Comparison of ENCODE assay signal across 8 mouse cellular contexts in the genomic region with DNA sequence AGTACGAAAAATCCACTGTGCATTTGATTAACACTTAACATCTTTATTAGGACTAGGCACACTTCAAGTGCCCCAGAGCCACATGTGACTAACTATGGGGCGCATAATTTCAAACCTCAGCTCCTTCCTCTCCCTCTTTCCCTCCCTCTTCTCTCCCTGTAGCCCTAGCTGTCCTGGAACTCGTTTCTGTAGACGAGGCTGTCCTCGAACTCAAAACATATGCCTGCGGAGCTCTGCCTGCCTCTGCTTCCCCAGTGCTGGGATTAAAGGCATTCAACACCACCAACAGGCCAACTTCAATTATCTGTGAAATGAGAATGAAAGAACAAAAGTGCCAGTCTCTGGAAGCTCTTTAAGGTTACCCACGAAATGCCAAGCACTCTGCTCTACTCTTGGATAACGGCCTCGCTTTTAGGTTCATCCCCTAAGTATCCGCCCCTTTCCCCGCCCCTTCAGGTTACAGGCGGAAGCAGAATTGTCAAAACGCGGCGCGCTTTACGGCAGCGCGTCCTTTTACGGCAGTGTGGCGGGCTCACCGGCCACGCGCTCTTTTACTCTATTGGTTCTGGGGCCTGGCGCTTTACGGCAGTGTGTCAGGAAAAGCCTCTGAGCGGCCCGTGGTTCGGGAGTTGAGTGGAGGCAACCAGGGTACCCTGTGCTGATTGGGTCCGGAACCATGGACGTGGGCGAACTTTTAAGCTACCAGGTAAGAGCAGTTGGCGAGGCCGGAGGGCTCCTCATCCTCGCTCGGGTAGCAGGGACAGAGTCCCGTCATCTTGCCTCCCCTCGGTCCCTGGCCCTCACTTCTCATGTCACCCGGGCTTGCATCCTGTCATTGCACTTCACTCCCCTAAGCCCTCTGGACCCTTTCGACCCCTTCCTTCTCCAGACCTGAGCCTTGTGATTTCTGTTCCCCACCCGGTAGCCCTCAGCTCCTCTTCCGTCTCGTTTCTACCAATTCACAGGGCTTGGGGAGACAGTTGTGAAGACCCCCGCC. TPM values are rescaled to one million over a fixed set of nuclear protein-coding genes. Genes with fewer than 3 reads are reported as not detected.
DNase-seq lines count a peak whose midpoint lies in the region; ATAC-seq and TF ChIP-seq lines count a peak whose summit lies in the region.

A gene (plus strand): TSS at position 548 of the 997 bp plus-strand sequence.

- H3K27me3 ChIP-seq in kidney, embryonic 14.5 days (ENCODE audit: control insufficient read depth, insufficient read depth, low read length) = no peaks in the 10 kb centered on the region
- no peaks in the 10 kb centered on the region for H3K27me3 ChIP-seq in limb, embryonic 15.5 days

- no peaks in the 10 kb centered on the region for H3K9me3 ChIP-seq in kidney, embryonic 14.5 days (ENCODE audit: control insufficient read depth, low read length)
- H3K9me3 ChIP-seq in limb, embryonic 15.5 days = no peaks in the 10 kb centered on the region

- no peaks in the 10 kb centered on the region for H3K36me3 ChIP-seq in kidney, embryonic 14.5 days (ENCODE audit: control insufficient read depth, insufficient read depth, low read length)
- no peaks in the 10 kb centered on the region for H3K36me3 ChIP-seq in limb, embryonic 15.5 days

- peak within 1 kb of the TSS; percentile 75 for H3K4me2 ChIP-seq in kidney, embryonic 14.5 days (replicated peaks; ENCODE audit: low read depth, low read length)
- H3K4me2 ChIP-seq in limb, embryonic 15.5 days = peak within 1 kb of the TSS; percentile 59

- 12% methylated on average over 44 of the region's 44 CpGs for WGBS in kidney, embryonic 14.5 days
- WGBS in limb, embryonic 15.5 days = 11% methylated on average over 44 of the region's 44 CpGs

- no peak for TF ChIP-seq POLR2A in bone marrow macrophage, adult 2 months (IDR thresholded peaks at IDR 0.05; ENCODE audit: borderline replicate concordance, low read depth, low read length)
- peak; percentile 69 for TF ChIP-seq POLR2A in embryonic fibroblast, embryonic 13.5 days (IDR thresholded peaks at IDR 0.05; ENCODE audit: low read depth, low read length)

- H3K9ac ChIP-seq in kidney, embryonic 14.5 days (ENCODE audit: low read depth, low read length) = peak within 1 kb of the TSS; percentile 77
- H3K9ac ChIP-seq in limb, embryonic 15.5 days = peak within 1 kb of the TSS; percentile 66

- peak; percentile 96 for ATAC-seq in kidney, embryonic 14.5 days (ENCODE audit: low FRiP score, low TSS enrichment)
- ATAC-seq in limb, embryonic 15.5 days (ENCODE audit: insufficient number of reproducible peaks, low FRiP score, low TSS enrichment, low read depth) = peak; percentile 93

- DNase-seq in A20 (ENCODE audit: low read depth, low spot score) = peak; percentile 99
- DNase-seq in heart, adult 9 months (ENCODE audit: low spot score in 2 of 2) = peak; percentile 97 to 99
- peak; percentile 95 to 98 for DNase-seq in monocyte, adult 2 months (ENCODE audit: low read depth in 1 of 2, low spot score in 2 of 2)
- DNase-seq in spleen, postnatal 36 days (ENCODE audit: low spot score in 2 of 2) = peak; percentile 98 to 99

- no peak within 1 kb of the TSS for H3K27ac ChIP-seq in bone marrow macrophage, adult 2 months (ENCODE audit: insufficient read depth, low read depth, low read length)
- H3K27ac ChIP-seq in embryonic fibroblast, embryonic 13.5 days (ENCODE audit: insufficient read depth, low read length) = no peak within 1 kb of the TSS
- no peak within 1 kb of the TSS for H3K27ac ChIP-seq in kidney, embryonic 14.5 days (ENCODE audit: low read depth, low read length)
- H3K27ac ChIP-seq in limb, embryonic 15.5 days = no peak within 1 kb of the TSS

- H3K4me3 ChIP-seq in bone marrow macrophage, adult 2 months (ENCODE audit: insufficient read depth, low read length) = peak within 1 kb of the TSS; percentile 96
- peak within 1 kb of the TSS; percentile 83 for H3K4me3 ChIP-seq in embryonic fibroblast, embryonic 13.5 days (ENCODE audit: insufficient read depth, low read length)
- H3K4me3 ChIP-seq in kidney, embryonic 14.5 days (ENCODE audit: low read length) = peak within 1 kb of the TSS; percentile 79
- peak within 1 kb of the TSS; percentile 85 for H3K4me3 ChIP-seq in limb, embryonic 15.5 days

- H3K4me1 ChIP-seq in bone marrow macrophage, adult 2 months (ENCODE audit: control insufficient read depth, insufficient read depth, low read length) = peaks cover 4% of the 10 kb centered on the region; the same call in 1 of the 2 replicates
- H3K4me1 ChIP-seq in embryonic fibroblast, embryonic 13.5 days (ENCODE audit: control insufficient read depth, insufficient read depth, low read length) = no peaks in the 10 kb centered on the region; the same call in 1 of the 2 replicates
- 0 out of 2 replicates have a peak, but pooled peaks cover 3% of the 10 kb centered on the region for H3K4me1 ChIP-seq in kidney, embryonic 14.5 days (ENCODE audit: control insufficient read depth, insufficient read depth, low read length)
- H3K4me1 ChIP-seq in limb, embryonic 15.5 days = peaks cover 4% of the 10 kb centered on the region

- TF ChIP-seq CTCF in bone marrow macrophage, adult 2 months (IDR thresholded peaks at IDR 0.05; ENCODE audit: low read depth, low read length) = no peak
- TF ChIP-seq CTCF in embryonic fibroblast, embryonic 13.5 days (IDR thresholded peaks at IDR 0.05; ENCODE audit: borderline replicate concordance, insufficient read depth, low read length) = no peak

RNA-seq across cellular contexts. Expression of the gene that starts here (rescaled TPM):
- polyA plus RNA-seq in bone marrow macrophage, adult 2 months (2012; ENCODE audit: insufficient read depth, insufficient read length, missing spikeins) = 22.7 and 25.0 TPM in 2 replicates
- 17.5 and 20.9 TPM in 2 replicates for polyA plus RNA-seq in embryonic fibroblast, embryonic 13.5 days (2011; ENCODE audit: insufficient read length, low read depth, missing spikeins)
- 55.4 and 77.1 TPM in 2 replicates for polyA plus RNA-seq in kidney, embryonic 14.5 days (2014; fragmentation: Nextera tagmentation; extraction: Ambion mirVana)
- 48.9 and 51.0 TPM in 2 replicates for polyA plus RNA-seq in limb, embryonic 15.5 days (2015; fragmentation: Nextera tagmentation; extraction: Ambion mirVana)
